Mouse (Mus musculus): ENCODE data around the gene Gpx3.
"Not testable (repeated sequence)": the region's sequence is repeated elsewhere in the genome, so short reads cannot be mapped to it uniquely, and the experiment has no call there.

Gpx3 gene

DNA sequence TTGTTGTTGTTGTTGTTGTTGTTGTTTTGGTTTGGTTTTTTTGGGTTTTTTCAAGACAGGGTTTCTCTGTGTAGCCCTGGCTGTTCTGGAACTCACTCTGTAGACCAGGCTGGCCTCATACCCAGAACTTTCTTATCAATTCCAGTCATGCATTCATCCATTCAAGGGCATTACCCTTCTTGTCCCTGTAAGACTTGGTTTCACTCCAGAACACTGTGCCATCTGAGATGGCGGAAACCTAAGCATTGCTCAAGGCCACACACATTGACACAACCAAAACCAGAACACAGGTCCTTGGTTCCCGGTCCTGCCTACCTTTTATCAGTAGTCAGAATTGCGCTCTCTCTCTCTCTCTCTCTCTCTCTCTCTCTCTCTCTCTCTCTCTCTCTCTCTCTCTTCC lies 55.5 kb downstream of the Gpx3 start:
- H3K27me3 ChIP-seq (ENCODE audit: control insufficient read depth, insufficient read depth, low read length, poor library complexity, severe bottlenecking); H3K36me3 ChIP-seq (ENCODE audit: control insufficient read depth, insufficient read depth, low read length, poor library complexity, severe bottlenecking); DNase-seq (ENCODE audit: low read depth, low spot score): not testable (repeated sequence)

DNA sequence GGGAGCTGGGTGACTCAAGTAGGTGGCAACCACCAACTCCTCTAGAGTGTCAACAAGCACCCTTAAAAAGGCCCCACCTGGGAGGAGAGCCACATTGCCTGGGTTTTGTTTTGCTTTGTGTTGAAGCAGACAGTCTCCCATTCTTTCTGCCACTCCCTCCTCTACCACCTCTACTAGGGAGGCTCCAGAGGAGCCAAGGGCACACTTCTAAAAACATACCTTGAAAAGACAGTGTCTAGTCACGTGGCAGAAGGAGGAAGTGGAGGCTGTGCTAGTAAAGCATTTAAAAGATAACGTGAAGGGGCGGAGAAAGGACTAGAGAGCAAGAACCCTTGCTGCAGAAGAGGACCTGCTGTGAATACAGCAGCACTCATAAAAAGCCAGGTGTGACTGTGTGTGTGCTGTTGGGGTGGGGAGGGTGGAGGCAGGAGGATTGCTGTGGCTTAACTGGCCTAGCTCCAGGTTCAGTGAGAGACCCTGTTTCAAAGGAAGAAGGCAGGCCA lies 56.4 kb downstream of the Gpx3 start:
- Histone ChIP-seq H3K27me3 (ENCODE audit: control insufficient read depth, insufficient read depth, low read length, poor library complexity, severe bottlenecking) (no peaks in the 10 kb centered on the region), H3K36me3 (ENCODE audit: control insufficient read depth, insufficient read depth, low read length, poor library complexity, severe bottlenecking) (no peaks in the 10 kb centered on the region)
- peak; percentile 63 for DNase-seq (ENCODE audit: low read depth, low spot score)

Measured in splenic B cell, adult 2 months (primary cell).